Mouse (Mus musculus) lung, postnatal 4 days (tissue): ENCODE results near the gene 3110040N11Rik.
"Not testable (repeated sequence)": the region's sequence is repeated elsewhere in the genome, so short reads cannot be mapped to it uniquely, and the experiment has no call there.

Source experiments
- DNase-seq, 2 experiments: peaks; one replicate each; pipeline ENCODE4 v3.0.0; 2021

3110040N11Rik gene

DNA sequence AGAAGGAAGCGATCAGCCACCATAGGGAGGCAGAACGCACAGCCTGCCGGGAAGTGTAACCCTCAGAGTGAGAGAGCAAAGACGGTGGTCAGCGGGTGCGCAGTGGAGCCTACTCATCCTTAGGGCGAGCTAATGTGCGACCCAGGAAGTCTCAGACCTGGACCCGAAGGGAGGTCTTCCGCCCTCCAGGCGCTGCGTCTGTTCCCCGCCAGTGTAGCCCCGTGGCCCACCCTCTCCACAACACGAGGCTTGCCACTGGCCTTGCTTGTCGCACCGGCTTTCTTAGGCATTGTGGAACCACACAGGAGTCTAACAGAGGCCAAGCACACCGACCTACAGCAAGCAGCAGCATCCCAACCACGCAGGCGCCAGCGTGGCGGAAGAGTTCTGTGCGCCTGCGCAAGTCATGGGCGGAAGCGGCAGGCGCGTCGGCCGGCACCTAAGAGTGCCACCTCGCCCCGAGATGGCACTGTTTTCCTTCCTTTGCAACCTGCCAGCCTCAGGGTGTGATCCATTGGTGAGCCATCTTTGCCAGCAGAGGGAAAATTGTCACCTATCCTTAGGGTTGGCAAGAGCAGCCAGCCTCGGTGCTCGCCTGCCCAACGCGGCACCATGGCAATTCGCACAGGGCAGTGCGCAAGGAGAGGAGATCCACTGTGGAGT is at the start of gene 3110040N11Rik:
Gene 3110040N11Rik, minus strand, starts transcription at position 384 of the 663 bp plus-strand sequence.
- peak; percentile 86 to 89 for DNase-seq

DNA sequence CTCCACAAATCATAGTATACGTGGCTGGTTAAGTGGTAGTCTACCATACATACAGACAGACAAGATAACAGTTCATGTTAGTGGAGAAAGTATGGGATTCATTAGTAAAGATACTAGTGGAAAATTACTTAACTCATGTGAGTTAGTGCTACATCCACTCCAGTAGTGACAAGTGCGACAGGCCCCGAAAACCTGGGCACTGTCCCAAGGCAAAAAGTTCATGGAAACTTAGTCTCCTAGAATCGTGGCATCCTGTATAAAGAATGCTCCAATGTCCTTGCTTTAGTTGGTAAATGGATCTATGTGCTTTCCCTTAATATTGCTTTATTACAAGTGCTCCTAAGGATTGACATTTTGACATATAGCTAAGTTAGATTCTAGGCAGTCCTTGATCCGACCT is 48.5 kb upstream of the 3110040N11Rik start:
- not testable (repeated sequence) for DNase-seq

DNA sequence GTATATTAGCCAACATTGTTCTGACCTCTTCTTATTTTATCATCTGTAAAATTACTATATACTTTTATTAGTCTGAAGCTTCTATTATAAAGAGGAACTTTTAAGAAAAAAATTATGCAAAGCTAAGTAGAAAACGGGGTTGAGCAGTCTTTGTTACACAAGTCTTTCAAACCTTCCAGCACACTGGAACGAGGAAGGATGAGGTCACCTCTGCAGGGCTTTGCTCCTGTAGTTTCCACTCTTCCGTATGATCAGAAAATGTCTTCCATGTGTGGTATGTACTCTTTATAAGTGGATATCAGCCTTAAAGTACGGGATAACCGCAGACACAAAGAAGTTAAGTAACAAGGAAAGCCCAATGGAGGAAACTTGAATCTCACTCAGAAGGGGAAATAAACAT is 46.2 kb upstream of the 3110040N11Rik start:
- no peak for DNase-seq

DNA sequence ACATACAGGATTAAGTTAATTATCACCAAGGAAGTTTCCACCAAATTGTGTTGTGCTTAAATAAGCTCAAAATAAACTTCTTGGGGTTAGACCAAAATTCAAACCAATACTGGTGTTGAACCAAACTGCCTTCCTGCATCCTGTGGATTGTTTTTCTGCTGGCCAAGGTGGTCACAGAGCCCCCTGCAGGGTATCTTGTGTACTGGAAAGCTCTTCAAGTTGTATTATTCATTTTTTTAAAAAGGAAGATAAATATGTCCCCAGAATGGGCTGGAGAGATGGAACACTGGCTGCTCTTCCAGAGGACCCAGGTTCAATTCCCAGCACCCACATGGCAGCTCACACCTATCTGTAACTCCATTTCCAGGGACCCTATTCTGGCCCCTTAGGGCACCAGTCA is 45.6 kb upstream of the 3110040N11Rik start:
- DNase-seq = no peak

DNA sequence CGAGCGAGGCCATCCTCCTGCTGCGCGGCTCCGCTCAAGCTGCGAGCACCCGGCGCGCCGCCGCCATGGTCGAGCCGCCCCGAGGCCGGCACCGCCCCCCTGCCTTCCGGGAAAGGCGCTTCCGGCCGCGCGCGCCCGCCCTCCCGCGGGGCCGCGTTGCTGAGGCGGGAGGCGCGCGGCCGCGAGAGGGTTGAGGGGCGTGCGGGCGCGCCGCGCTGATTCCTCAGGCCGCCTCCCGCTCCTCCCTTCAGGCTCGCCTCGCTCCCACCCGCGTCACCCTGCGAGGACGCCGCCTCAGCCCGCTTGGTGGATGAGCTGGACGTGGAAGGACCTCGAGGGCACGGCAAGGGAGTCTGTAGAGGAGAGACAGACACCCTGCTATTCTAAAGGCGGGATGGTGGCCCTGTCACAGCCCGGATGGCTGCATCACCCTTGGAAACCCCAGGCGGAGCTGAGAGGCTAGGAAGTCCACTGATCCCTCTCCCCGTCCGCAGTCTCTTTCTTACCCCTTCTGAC is 40.2 kb upstream of the 3110040N11Rik start, which contains the start of gene Btbd1:
Gene Btbd1, minus strand, starts transcription at position 53 of the 516 bp plus-strand sequence.
- DNase-seq = peak; percentile 91 to 95

DNA sequence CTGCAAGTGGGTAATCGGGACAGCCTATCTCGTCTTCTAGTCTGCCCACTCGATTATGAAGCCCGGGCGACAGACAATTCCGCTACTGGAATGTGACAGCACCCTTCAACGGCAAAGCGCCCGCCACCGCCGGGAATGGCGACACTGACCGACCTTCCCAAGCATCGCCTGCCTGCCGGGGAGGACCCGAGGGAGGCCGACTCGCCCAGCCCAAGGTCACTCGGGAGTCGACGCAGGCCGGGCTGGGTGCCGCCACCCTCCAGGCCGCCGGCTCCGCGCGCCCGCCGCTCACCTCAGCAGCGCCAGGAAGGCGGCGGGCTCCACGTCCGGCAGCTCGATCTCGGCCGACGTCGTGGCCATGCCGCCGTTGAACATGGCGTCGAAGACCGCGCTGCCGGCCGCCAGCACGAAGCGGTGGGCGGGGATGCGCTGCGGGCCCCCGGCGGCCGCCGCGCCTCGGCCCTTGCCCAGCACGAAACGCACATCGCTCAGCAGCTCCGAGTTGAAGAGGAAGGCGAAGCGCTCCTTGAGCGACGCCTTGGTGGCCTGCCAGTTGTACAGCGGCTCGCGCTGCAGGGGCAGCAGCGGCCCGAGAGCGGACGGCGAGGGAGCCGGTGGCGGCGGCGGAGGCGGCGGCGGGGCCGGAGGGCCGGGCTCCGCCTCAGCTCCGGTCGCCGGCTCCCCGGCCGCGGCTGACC is 39.6 kb upstream of the 3110040N11Rik start:
- no peak for DNase-seq

DNA sequence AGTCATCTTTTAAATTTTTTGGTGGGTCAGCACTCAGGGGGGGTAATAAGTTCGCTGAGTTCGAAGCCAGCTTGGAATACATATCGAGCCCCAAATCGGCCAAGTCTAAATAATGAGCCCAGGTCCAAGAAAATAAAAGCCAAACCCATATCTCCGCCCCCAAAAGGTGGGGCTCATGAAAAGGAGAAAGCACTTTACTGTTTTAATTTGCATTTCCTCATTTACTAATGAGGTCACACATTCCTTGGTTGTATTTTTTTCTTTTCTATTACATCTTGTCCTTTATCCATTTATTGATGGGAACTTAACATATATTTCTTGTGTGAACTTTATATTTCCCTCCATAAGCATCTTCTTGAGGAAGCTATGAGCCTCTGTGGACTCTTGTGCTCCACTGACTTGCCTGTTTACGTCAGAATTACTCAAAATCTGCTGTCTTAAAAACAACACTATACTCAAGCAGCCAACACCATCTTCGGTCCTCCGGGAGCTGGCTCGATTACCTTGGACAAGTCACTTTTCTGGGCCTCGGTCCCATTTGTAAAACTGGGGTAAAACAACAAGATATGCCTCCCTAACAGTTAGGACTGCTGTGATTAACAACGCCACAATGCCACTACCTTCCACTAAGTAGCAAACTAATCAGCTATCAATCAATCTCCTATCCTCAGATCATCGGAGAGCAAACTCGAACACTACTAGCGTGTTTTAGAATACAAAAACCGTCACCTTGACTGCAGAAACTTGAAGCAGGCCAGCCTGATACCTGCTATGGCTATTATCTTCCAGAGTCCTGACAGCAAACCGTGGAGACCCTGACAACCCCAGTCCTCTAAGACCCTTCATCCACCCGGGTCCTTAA is 38.8 kb upstream of the 3110040N11Rik start:
- DNase-seq = no peak

DNA sequence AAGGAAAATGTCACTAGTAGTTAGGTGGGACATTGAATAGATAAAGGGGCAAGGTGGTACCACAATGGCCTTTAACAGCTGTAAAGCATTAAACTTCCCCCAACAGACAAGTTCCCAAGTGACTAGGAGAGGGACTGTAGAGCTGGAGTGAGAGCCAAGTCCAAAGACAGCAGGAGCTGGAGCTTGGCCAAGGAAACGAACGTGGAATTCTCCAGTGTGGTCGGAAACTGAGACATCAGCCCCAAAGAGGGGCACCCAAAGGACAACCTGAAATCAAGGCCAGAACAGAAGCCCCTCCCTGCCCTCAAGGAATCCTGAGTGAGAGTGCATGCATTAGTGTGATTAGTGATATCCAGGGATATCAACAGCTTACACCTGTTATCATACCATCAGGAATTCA is 36.1 kb upstream of the 3110040N11Rik start:
- DNase-seq = peak in 1 of 2 experiments; percentile 10

DNA sequence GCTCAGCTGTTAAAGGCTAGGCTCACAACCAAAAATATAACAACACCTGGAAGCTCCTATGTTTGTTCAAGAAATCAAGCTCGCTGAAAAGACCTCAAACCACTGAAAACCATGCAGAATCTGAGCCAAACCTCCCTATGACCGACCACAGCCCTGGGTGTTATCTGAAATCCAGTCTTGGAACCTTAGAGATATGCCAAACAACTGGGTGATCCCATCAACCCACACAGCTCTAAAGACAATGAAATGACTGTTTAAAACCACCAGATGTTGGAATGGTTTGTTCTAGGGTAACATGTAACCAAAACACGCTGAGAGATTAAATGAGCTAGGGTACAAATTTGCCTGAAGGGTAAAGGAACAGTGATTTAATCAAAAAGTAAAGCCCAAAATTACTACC is 35.6 kb upstream of the 3110040N11Rik start:
- DNase-seq = no peak

DNA sequence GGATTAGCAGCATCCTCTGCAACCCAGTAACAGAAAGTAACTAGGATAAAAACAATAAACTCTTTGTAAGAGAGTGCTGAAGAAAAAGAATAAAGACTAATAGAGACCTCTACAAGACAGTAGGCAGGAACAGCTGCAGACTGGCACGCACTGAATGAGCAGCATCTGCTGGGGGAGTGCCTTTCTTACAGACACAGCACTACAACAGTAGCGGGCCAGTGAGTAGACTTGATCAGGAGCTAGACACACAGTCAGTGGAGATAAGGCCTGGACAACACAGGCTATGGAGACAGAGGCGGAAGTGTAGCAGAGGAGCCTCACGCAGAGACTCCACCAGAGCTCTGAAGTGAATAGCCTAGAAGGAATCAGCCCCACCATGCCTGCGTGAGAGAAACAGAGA is 16.8 kb upstream of the 3110040N11Rik start:
- no peak for DNase-seq

DNA sequence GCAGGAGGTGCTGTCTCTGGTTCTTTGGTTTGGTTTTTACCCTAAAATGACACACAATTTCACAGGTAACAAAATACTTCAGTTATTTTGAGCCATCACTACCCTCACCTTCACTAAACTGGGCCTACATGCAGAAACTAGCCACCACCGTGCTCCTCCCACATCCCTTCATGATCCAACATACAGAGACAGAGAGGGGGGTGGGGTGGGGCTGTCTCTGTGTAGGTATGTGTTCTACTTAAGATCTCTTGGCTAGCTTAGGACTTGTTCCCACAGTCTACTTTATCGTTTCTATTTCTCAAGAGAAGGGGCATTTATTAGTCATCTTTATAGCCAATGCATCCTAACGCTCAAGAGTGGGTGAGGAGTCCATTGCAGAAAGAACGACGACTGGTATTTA is 742 bp downstream of the 3110040N11Rik start:
- DNase-seq = peak in 1 of 2 experiments; percentile 15

DNA sequence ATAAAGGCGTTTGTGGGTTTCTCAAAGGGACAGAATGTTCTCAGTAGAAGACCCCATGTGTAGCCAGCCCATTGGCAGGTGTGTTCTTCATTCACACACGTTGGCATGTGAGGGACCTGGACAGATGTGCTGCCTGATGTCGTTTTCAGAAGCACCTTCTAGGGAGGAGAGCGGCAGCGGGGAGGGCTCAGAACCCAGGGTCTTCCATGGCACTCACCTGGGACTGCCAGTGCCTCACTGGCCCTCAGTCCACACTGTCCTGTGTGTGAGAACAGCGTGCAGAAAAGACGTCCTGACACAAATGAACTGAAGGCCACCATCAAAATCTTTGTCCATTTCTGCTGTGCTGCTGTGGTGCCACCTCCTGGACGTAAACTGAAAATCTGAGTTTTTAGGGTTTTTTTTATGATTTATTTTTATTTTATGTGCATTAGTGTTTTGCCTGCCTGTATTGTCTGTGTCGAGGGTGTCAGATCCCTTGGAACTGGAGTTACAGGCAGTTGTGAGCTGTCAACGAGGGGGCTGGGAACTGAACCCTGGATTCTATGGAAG is 11.5 kb downstream of the 3110040N11Rik start:
- DNase-seq = no peak

DNA sequence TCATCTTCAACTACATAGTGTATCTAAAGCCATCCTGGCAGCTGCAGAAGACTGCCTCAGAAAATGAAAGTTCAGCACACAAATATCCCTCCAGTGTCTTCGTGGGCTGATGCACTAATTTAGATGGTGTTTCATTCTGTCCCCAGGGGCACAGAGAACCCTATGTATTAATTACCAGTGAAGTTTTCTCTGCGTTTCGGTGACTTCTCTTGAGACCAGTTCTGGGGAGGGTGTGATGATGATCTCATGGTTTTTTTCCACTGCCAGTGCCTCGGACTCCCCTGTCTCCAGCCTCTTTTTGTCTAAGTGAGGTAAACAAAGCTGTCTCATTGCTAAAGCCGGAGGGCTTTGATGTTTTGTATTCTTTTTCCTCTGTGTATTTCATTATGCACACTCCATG is 14.0 kb downstream of the 3110040N11Rik start:
- no peak for DNase-seq

DNA sequence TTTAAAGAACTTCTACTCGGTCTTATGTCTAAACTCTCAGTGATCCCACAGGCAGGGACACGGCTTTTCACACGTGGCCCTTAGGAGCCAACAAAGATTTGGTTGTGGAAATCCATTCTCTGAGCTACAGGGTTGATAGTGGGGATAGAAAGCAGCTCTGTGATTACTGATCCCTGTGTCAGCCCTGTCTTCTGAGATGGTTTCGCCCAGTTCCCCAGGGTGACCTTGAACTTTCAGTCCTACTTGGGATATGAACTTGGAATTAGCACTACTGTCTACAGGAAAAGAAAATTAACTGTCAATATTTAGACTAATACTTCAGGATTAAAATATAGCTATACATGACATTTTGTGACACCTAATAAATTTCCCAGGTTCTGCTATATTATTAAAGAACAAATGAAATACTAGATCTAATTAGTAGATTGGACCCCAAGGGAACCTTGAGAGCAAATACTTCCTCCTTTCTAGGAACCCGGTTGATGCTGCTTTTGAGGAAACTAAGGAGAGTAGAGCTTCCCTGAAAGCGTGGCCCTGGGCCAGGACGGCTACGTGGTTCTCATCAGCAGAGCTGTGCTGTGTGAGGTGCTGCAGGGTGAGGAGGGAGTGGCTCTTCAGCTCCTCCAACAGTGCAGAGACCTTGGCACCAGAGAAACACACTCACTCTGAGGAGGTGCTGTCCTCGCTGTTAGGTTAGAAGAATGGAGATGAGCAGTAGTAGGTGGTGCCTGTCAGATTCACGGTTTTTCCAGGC is 16.3 kb downstream of the 3110040N11Rik start:
- DNase-seq = no peak

DNA sequence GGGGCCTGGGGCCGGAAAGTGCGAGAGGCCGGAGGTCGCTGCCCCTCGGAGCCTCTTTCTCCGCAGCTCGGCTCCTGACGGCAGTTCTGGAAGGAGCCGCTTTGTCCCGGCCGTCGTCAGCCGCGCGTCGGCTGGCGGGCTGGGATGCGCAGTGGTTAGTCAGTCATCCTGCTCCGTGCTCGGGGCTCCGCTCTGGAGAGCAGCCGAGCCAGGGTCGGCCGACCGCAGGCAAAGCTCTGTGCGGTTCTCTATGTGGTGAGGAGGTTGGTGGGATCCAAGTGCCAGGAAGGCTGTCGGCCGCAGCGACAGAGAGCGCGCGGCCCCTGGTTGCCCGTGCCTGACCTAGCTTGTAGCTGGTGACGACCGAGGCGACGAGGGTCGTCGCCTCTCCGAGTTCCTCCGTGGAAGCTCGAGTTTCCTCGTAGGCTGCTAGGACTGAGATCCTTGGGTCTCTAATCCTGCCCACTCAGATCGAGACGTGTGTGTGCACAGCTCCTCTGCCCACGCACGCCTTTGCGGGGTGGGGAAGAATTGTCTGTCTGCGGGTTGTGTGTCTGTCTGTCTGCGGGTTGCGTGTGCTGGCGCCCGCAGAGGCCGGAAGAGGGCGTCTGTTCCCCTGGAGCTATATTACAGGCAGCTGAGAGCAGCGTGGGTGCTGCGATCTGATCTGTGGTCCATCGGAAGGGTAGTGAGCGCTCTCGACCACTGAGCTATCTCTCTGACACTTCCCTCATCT is 26.0 kb downstream of the 3110040N11Rik start:
- peak; percentile 46 to 51 for DNase-seq

DNA sequence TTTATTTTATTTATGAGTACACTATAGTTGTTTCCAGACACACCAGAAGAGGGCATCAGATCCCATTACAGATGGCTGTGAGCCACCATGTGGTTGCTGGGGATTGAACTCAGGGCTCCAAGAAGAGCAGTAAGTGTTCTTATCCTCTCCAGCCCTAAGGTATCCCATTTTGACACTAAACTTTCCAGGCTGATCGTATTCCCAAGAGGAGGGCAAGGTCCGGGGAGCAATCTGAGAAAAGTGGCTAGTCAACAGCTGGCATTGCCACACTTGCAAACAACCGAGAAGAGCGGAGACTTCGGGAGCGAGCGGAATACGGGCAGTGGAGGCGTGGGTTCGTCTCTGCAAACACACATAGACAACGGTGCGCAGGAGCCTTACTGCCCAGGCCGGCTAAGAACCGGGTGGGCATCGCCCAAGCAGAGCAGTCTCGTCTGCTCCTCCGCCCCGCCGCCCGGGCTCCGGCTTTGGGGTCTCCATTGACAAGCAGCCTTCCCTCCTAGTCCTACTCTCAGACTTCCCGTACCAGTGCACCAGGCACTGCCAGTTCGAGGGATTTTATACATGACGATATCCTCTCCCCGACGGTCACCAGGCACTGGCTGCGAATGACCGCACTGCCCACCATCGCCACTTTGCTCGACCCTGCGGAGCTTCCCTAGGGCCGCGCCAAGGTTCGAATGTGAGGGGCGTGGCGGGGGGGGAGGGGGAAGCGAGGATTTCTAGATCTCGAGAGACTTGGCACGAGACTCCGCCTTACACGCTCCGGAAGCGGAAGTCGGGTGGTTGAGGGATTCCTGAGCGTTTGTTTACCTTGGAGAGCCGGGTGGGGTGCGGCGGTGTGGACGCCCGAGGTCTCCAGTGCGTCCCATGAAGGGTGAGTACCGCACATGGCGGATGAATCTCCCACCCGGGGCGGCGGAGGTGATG is 26.8 kb downstream of the 3110040N11Rik start, which contains the start of gene Ramac:
Gene Ramac, plus strand, starts transcription at position 746 of the 930 bp plus-strand sequence.
- DNase-seq = peak; percentile 91 to 93

DNA sequence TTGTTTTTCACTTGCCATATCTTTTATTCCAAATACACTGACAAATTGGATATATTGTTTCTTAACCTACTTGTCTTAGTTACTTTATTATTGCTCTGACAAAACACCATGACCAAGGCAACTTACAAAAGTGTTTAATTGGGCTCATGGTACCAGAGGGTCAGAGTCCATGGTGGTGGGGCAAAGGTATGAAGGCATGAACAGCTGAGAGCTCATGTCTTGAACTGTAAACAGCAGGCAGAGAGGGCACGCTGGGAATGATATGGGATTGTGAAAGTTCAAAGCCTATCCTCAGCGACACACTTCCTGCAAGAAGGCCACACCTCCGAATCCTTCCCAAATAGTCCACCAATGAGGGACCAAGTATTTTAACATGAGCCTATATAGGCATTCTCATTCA is 41.3 kb downstream of the 3110040N11Rik start:
- no peak for DNase-seq

DNA sequence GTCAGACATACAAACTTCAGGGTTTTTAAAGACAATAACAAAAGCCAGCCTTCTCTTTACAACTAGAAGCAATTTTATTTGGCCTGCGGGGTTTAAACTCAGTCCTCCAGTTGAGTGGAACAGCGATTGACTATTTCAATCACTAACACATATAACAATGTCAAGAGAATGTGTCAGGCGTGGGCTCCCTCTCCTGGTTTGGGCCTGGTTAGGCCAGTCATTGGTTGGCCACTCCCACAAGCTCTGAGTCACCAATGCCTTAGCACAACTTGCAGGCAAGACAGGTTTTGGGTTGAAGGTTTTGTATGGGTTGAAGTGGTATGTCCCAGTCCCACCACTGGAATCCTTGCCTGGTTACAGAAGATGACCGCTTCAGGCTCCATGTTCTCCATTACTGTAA is 45.1 kb downstream of the 3110040N11Rik start:
- DNase-seq = peak in 1 of 2 experiments; percentile 26

DNA sequence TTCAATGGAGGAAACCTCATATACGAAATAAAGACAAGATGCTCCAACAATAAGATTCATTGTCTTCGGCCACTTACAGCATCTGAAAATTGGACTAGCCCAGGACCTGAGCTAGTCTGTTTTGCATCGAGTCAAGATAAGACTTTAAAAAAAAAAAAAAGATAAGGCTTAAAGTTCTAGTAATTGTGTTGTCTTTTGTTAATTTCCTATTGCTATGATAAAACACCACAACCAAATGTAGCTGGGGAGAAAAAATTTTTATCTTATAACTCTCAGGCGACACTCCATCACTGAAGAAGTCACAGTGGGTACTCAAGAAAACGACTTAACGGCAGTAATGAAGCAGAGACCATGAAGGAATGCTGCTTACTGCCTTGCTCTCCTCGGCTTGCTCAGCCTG is 49.3 kb downstream of the 3110040N11Rik start:
- no peak for DNase-seq
